Mouse (Mus musculus): ENCODE data around the gene Ppp1r9a. TPM values are rescaled to one million over a fixed set of nuclear protein-coding genes. Genes with fewer than 3 reads are reported as not detected.
A peak's percentile ranks its signal among the peaks of the same experiment; 100 is the strongest.

Gene Ppp1r9a
- total RNA-seq, 4 experiments from 2014 or later, result 10.7 to 15.0 (median 12.8) TPM

DNA sequence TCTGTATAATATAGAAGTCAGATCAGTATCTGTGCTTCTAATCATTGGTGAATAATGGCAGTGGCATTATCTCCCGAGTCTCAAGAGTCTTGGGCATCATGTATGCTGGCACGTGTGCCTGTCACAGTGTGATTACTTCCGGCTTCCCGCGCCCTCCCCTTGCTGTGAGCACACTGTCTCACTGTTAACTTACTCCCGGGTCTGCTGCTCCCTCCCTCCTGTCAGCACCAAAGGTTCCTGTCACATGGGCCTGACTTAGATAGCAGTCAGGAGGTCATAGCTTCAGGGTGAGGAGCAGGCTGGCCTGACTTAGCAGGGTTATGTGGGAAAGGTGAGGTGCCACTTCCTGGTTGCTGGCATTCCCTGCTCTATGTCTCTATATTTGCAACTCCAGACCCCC is 201.1 kb downstream of the Ppp1r9a start:
- DNase-seq (ENCODE audit: low spot score), result no peak

DNA sequence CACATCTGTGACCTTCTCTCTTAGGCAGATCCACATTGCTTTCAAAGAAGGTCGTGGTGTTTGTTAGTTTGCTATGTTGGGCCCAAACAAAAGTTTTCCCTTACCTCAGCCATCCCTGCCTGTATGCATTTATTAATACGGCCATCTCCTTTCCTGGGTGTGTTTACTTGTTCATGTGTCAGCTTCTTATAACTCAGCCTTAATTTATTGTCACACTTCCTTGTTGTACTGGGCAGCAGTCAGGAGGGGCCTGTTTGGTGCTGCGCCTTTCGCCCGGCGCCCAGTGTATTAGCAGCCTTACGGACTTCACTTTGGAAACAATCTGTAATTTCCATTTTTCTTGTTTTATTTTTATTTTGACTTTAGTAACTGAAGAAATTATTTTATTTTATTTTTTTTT is 201.5 kb downstream of the Ppp1r9a start:
- DNase-seq (ENCODE audit: low spot score), result no peak

DNA sequence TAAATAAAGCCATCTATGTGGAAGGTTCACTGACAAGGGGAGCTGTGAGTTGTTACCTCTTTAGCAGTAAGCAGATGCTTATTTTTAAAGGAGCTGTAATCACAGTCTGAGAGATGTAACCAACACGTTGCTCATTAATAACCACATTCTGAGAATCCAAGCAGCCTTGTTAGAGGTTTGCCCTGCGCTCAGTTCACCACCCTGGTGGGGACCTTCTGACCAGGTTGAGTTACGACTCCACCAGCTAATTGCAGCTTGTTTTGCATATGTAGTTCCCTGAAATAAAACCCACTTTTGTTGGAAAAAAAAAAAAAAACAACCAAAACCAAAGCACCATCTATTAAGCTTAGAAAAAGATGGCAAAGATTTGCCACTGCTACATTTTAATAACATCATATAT is 205.8 kb downstream of the Ppp1r9a start:
- DNase-seq (ENCODE audit: low spot score), result no peak

DNA sequence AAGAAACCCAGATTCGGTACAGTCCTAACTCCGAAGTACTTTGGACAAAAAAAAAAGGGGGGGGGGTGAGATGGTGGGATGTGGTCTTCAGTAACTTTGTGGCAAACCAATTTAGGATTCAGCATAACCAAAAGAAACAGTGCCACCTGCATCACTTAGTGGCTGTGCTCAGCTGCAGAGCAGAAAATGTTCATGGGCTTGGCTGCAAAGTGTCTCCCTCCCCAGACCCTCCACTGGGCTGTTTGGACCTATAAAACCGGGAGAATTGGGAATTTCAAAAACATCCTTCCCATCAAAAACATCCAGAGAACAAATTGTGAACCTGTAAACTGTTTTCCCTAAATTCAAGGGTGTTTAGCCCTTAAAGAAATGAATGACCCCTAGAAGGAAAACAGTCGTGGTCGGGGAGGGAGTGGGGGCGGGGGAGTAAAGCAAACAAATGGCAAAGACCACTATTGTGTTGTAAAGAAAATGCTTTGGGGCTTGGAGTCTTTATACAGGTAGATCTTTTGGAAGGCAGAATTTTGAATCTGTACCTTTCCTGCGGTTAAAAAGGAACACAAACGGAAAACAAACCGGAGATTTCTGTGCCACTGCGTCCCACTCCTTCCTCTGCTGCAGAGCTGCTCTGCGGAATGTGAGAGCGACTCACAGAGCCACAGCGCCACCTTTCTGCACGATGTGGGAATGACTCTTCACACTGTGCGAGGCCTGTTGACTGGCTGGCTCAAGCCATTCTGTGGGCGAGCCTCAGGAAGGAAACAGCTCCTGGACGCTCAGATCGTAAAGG is 207.4 kb downstream of the Ppp1r9a start:
- DNase-seq (ENCODE audit: low spot score), result peak; percentile 87

DNA sequence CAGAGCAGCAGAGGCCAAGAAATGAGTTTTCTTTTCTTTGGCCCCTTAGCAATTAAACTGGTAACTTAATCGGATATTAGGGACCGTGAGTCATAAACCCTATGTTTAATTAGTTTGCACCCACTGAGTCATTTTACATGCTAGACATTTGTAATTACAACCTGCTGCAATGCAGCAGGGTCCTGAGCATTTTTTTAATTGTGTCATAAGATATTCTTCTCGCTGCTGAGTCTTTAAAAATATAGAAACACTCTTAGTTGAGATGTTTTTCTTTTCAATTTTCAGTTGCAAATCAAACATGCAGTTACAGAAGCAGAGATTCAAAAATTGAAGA is 208.0 kb downstream of the Ppp1r9a start:
- no peak for DNase-seq (ENCODE audit: low spot score)

DNA sequence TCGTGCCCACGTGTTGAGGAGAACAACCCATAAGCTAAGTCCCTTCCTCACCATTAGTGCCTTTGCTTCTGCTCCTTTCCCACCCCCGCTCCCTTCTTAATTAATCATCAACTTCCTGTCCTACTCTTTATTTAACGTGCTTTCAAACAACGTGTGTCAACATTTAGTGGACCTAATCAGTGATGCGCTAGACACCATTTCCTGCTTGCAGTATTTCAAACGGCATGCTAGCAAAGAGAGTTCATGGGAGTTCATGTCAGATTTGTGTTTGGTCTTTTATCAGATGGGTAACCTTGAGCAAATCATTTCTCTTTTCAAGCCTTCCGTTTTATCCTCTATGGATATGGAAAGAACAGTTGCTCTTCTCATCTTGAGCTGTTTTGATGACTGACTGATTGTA is 210.4 kb downstream of the Ppp1r9a start:
- DNase-seq (ENCODE audit: low spot score), result no peak

DNA sequence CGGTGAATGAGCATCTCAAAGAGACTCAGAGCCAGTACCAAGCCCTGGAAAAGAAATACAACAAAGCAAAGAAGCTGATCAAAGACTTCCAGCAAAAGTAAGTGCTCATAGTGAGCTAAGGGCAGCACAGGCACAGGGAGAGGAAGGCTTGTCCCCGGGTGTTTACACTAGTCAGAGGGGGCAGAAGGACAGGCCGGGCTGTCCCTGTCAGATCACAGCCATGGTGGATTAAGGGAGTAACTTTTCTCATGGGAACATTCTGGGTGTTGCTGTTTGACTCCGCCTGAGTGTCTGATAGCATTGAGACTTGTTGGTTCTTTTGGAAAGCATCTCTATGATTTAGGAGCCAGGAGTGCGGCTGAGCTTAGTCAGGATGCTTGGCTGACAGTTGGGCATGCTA is 211.0 kb downstream of the Ppp1r9a start:
- no peak for DNase-seq (ENCODE audit: low spot score)

DNA sequence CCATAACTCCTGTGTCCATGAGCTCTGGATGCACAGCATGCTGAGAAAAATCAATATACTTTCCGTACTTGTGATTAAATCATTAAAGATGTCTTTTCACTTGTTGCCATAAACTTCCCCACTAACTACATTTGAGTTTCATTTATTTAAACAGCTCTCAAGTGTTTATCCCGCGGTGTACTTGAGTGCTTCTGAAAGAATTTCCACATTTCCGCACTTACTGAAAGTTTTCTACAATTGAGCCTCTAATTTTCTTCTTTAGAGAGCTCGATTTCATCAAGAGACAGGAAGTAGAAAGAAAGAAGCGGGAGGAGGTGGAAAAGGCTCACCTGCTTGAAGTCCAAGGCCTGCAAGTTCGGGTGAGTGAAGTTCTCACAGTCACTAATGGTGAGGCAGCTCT is 212.1 kb downstream of the Ppp1r9a start:
- DNase-seq (ENCODE audit: low spot score), result no peak

DNA sequence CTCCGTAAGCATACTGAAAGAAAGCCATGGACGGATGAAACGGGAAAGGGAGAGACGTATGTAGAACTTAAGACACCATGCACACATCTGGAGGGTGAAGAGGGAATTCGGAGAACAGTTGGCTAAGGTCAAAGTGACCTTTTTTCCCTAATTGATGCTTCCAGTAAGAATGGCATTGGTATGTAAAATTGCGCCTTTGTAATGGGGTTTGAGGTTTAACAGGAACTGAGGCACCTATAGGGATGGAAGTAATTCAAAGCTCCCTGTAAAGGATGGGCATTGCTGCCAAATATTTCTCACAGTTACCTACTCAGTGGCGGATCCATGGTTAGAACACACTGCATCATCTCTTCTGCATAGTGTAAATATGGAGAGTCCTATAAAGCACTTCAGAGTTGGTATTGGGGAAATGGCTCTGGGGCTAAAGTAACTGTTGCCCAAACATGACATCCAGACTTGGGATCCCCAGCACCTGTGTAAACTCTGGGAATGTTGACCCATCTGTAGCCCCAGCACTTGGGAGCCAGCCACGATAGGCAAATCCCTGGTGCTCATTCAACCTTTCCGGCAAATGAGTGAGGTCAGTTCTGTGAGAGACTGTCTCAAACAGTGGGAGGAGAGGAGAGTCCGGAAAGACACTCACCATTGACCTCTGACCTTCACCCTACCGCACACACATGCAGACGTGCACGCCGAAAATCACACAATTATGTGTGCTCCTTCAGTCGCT is 216.6 kb downstream of the Ppp1r9a start:
- no peak for DNase-seq (ENCODE audit: low spot score)

DNA sequence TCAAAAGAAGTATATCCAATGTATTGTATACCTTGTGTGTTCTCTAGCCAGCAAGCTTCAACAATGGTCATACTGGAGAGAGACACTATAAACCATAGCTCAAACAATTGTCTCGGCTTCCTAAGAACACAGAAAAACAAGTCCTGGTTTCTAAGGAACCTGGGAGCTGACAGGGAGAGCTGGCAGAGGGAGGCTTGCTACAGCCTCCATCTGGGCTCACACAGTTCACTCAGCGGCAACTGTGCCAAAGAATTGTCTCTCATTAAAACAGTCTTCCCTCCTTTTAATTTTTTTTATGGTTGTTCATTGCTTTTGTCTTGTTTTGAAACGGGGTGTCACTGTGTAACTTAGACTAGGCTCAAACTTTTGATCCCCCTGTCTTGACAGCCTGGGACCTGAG is 217.5 kb downstream of the Ppp1r9a start:
- DNase-seq (ENCODE audit: low spot score), result no peak

DNA sequence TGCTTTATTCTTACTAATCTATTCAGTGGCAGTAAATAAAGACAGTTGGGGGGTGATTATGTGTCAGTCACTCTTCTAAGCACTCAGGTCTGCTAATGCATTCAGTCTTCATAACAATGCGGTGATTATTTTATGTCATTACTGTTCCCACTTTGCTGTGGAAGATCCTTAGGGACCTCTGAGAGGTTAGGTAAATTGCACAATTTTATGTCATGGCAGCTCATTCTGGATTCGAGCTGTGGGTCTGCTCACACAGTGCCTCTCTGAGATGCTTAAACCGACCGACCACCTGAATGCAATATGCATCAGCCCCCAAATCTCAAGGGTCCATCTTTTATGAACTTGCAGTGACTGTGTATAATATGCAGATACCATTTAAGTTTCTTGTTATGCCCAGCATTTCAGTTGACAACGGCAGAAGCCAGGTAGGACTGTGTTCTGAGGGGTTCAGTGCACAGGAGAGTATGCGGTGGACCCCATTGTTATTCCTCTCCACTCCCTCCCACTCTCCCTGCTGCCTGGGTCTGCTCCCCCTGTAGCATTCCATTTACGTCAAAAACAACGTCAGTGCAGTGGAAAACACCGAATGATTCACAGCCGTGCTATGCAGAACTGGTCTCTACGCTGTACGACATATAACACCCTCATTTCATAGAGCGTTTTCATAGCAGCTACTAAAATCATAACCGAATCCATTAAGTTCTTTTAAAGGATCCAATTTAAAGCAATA is 226.8 kb downstream of the Ppp1r9a start:
- DNase-seq (ENCODE audit: low spot score), result no peak

DNA sequence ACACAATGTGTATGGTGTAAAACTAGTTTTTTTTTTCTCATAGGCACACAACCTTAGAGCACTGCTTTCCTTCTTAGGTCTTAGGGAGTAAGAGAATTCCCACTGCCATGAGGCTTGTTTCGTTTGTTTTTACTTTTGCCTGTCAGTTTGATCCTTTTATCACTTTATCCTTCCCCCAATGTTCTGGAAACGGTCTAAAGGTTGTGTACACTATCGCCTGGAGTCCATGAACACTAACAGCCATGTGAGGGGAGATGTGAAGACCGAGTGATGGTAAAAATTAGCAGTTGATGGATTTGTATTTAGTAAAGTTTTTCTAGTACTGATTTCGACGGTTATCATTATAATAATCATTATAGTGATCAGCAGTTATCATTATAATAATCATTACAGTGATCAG is 232.3 kb downstream of the Ppp1r9a start:
- no peak for DNase-seq (ENCODE audit: low spot score)

DNA sequence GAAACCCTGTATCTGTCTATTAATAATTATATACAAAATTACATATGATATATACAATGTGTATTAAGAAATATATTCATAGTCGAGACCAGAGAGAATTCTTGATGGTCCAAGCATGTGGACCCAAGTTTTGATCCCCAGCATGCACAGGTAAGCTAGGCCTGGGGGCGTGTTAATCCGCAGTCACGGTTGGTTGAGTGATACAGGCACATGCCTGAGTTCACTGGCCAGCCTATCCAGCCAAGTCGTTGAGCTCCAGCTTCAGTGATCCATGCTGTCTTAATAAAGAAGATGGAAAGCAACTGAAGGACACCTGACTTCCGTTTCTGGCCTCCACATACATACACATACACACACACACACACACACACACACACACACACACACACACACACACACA is 233.3 kb downstream of the Ppp1r9a start:
- no peak for DNase-seq (ENCODE audit: low spot score)

DNA sequence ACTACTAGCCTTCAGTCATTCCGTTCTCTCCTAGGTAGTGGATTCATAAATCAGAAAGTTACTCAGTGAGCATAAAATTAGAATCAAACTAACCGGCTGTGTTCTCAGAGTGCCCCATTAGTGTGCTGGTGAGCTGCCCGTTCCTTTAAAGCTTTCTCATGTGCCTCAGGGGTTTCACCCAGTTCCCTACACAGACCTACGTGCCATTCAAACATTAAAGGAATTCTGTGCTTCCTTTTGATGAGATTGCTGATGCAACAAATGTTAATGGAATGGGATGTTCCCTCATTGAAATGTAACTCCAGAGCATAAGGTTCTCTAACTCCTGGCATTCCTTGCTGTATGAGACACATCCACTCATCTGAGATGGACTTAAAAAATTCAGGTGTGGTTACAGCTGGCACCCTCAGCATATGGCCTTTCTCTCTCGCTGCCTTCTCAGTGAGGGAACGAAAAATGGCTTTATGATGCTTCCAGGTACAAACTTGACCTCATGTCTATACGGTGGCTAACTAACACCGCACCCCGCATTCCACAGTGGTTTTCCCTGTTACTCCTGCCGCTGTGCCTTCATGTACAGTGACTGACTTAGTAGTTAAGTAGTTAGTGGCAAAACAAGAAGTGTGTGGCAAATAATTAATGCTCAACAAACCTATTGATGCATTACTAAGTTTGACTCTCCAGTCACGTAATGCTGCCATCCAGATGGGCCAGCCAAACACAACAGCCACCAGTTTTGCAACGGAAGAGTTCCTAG is 236.3 kb downstream of the Ppp1r9a start:
- DNase-seq (ENCODE audit: low spot score), result no peak

DNA sequence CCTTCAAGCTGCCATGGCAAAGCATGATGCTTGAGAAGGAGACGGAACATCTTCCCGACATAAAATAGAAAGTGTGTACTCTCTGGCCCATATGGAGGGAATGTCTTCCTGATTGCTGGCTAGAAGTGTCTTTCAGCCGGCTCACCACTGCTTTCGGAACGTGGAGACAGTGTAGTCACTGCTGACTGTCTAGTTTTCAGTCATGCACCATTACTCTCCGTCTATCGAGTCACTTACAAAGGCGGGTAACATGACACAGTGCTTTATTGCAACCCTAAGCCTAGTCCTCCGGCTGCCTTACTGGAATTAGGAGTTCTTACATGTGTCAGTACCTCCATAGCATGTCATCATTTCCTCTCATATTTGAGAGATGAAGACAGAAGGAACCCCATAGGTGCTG is 236.9 kb downstream of the Ppp1r9a start:
- DNase-seq (ENCODE audit: low spot score), result no peak

DNA sequence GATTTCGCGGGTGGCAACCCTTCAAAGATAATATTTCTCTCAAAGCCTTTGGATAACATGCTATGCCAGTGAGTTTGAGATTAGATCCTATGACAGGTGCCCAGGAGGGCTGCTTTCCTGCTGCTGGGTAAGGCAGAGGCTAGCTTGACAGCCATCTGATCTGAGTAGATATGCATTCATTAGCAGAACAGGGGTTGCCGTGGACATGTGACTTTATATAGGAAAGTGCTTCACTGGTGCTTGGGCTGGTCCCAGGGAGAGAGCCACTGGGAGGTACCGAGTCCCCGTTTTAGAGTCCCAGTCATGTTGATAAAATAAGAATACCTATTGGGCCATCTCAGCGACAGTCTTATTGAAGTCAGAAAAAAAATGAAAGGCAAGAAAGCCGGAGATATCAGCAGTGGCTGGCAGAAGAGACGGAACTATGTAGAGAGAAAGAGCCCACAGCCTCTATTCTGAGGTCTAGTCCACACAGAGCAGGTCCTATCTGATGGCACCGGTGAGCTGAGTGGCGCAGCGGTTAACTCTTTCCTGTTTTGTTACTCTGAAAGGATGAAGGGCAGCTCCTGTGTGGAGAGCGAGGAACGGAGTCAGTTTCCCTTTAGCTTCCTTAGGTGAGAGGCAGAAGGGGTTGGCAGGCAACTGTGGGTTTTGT is 244.9 kb downstream of the Ppp1r9a start:
- DNase-seq (ENCODE audit: low spot score), result no peak

DNA sequence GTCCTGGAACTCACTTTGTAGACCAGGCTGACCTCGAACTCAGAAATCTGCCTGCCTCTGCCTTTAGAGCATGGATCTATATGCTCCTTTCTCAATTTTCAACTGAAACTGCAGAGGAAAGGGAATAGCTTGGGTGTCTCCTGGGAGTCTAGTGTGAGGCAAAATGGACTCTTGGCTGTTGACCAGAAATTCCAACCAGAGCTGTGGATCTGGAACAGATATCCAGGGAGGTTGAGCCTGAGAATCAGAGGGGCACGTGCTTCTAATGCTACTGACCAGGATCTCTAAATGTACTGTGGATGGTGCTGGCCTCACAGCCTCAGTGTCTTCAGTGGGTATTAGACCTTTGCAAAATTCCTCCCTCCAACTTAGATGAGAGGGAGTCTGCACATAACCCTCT is 247.2 kb downstream of the Ppp1r9a start:
- no peak for DNase-seq (ENCODE audit: low spot score)

DNA sequence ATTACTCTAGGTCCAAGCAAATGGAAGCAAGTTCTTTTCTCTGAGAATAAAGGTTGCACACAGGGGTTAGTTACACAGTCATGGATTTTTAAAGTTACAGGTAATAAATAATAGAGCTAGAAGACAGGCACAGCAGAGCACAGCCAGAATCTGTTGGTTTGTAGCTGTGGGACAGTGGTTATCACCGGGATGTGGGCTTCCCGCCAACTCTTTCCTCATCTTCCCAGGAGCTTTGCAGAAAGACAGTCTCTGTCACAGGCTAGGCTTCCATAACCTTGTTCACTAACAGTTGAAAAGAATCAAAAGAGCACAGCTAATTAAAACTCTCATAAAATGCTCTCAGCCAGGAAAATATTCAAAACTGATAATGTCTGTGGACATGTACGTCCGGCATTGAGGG is 248.5 kb downstream of the Ppp1r9a start:
- no peak for DNase-seq (ENCODE audit: low spot score)

DNA sequence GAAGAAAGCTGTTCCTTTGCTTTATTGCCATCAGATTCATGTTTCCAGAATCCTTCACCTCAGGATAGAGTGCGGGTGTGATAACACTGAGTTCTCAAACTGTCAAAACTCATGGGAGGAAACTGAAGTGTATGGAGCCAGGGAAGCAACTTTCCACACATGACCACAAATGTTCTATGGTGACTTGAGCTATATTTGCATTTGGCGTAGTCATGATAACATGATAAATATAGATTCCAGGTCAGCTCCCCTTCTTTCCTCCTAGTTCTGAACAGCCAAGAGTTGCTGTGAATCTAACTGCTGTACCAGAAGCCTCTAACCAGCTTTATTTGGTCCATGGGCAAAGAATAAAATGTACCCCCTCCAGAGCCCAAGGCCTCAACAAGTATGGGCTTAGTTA is 249.5 kb downstream of the Ppp1r9a start:
- no peak for DNase-seq (ENCODE audit: low spot score)

DNA sequence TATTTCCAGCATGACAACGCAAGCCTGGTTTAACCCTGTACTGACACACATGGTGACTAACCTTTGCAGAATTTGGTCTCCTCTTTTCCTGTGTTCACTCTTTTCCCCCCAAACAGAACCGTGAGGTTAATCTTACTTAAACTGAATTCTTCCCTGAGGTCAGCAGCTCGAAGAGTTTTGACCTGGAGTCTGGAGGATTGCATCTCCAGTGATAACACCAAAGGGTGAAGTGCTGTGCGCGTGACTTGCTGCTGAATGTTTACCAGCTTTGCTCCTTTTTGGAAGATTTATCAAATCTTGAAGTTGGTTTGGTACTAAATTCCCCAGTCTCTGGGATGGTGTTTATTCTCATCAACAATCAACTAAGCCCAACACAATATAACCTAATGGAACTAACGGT is 252.1 kb downstream of the Ppp1r9a start:
- no peak for DNase-seq (ENCODE audit: low spot score)

DNA sequence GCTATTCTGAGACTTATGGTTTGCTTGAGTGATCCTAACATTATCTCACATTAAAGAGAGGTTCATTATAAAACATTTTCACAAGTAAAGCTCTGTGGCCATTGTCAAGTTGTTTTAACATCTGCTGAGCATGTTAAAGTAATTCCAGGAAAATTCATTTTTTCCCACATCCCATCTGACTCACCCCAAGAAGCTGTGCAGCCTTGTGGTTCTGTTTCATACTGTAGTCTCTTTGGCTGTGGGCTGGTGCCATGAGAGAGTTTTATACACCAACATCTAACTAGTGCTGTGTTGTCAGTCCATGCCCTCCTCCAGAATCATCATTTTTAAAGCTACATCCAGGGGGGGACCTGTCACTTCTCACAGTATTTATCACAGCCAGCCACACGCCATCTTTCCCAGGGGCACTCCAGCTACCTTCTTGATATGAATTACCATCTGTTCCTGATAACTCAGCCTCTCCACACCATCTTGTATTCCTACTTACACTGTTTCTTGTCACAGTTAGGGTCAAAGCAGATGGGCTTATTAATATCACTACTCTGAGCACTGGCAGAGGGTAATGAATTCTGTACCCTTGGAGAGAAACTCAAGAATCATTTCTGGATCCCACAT is 252.7 kb downstream of the Ppp1r9a start:
- DNase-seq (ENCODE audit: low spot score), result no peak

All from heart, adult 8-10 months (tissue).